Mouse (Mus musculus) kidney, adult 11 months (tissue): ENCODE data around the gene Pigyl.
"Not testable (repeated sequence)": the region's sequence is repeated elsewhere in the genome, so short reads cannot be mapped to it uniquely, and the experiment has no call there.

Source experiments
- DNase-seq: peaks from one replicate; pipeline ENCODE4 v3.0.0; 2022

The Pigyl gene

DNA sequence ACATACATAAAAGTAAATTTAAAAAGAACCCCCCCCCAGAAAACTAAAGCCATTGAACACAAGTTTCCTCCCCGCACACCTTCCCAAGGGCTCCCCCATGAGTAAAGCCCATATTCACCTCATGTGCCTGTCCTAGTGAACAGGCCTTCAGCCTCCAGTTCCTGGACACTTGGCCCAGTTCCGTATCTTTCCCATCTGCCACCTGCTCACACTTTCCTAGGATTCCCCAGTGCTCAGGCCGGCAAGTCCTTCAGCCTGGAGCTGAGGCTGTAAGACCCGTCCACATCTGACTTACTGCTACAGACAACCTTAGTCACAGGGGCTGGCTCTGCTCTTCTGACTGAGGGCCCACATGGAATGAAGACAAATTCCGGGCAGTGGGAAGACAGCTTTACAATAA lies 16.9 kb upstream of the Pigyl start:
- no peak for DNase-seq

DNA sequence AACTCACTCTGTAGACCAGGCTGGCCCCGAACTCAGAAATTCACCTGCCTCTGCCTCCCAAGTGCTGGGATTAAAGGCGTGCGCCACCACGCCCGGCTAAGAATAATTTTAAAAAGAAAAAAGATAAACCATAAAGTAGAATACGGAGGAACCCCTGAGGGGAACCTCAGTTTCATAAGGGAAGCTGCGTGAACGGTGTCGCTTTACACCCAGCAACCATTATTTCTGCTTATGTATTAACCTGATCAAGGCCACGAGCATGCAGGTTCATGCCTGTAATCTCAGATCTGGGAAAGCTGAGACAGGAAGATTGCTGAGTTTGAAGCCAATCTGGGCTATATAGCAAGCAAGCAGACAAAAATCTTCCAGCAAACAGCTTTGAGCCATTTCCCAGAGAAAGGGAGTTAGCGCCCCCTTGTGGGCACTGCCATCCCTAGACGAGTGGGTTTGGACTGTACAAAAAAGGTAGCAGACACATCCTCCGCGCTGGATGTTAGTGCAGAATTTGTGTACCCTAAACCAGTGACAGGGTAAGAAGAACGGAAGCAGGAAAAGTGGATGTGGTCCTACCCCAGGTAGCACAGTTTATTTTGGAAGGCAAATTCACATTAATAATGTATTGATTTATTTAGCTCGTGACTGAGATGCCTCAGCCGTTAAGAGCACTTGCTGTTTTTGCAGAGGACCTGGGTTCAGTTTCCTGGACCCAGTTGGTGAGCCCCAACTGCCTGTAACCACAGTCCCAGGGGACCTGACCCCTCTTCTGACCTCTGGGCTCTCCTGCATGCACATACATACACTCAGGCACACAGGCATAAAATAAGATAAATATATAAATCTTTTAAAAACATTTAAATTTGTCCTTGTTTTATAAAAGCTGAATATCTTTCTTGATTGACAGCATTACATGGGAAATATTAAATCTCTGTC lies 13.3 kb upstream of the Pigyl start:
- peak; percentile 61 for DNase-seq

DNA sequence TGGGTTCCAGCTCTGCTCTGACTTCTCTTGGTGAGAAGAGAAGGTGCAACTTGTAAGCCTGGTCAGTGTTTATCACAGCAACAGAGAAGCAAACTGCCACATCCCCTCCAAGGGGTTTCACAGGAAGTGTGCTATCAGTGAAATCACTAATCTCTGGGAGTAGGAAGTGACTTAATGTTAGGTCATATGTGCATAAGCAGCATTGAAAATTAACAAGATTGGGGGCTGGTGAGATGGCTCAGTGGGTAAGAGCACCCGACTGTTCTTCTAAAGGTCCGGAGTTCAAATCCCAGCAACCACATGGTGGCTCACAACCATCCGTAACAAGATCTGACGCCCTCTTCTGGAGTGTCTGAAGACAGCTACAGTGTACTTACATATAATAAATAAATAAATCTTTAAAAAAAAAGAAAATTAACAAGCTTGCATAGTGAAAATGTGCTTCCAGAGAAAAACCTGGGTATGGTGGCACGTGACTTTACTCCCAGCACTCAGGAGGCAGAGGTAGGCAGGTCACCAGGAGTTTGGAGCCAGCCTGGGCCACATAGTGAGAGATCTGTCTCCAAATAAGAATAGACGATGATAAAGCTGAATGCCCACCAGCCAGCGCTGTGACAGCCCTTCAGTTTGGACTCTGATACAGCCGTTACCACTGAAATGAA lies 12.2 kb upstream of the Pigyl start:
- no peak for DNase-seq

DNA sequence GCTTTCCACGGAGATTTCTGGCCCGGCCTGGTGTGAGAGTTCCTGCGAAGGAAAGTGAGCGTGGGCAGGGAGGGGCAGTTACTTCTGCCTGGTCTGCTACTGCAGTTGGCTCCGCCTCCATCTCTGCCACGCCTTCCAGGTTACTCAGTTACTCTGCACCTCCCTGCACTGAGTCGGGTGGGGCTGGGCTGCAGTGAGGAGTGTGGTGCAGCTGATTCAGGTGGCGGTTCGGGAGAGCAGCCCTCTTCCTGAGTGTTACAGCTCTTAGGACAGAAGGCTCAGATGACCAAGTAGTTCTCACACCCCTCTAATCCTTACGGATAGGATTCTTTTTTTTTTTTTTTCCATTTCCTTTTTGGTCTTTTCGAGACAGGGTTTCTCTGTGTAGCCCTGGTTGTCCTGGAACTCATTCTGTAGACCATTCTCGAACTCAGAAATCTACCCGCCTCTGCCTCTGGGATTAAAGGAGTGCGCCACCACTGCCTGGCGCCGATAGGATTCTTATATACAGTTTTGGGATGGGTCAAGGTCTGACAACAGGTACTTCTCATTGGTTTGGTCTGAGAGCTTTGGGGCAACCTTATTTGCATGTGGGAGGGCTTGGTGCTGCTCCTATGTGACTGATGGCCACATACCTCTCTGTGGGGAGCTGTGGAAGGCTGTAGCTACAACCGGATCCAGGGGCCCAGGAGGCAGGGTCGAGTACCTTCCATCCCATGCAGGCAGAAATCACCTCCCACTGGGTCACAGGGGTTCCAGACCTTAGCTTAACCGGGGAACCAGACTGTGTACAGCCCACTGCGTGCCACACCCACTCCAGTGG lies 7.0 kb upstream of the Pigyl start:
- DNase-seq = peak; percentile 72

DNA sequence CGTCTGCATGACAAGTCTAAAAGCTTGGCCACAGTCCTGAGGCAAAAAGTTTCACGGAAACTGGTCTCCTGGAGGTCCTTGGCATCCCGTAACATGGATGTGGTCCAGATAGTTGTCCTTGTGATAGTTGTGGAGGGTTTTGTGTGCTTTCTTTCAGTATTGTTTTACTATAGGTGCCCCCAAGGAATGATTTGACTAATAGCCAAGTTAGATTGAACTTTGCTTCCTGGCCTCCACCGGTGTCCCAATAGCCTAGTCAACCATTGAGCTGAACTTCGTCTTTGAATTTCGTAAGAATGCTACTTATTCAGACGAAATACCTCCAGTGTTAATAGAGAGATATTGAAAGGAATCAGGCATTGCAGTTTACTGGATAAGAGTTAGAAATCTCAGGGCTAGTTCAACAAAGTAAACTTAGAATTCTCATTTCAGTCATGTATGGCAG lies 6.4 kb upstream of the Pigyl start:
- DNase-seq = not testable (repeated sequence)

DNA sequence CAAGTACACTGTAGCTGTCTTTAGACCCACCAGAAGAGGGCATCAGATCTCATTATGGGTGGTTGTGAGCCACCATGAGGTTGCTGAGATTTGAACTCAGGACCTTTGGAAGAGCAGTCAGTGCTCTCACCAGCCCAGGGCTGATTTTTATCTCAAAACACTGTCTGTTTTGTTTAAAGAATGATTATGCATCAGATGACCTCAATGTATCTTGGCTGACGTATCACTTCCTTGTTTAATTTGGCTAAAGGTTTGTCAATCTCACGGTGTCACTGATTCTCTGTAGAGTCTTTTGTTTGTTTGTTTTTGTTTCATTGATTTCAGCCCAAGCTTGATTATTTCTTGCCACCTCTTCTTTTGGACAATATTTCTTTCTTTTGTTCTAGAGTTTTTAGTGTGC lies 5.7 kb upstream of the Pigyl start:
- no peak for DNase-seq

DNA sequence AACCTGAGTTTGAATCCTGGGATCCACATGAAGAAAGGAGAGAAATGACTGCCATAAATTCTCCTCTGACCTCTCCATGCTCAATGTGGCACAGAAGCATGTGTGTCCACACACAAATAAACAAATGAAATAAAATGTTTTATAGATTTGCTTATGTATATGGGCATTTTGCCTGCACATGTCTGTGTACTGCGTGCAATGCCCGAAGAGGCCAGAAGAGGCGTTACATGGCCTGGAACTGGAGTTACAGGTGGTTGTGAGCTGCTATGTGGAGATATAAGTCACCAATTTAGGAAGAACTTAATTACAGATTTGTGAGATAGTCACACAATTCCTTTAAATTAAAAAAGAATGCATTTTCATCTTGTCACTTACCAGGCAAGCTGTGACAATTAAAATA lies 2.8 kb upstream of the Pigyl start:
- no peak for DNase-seq

DNA sequence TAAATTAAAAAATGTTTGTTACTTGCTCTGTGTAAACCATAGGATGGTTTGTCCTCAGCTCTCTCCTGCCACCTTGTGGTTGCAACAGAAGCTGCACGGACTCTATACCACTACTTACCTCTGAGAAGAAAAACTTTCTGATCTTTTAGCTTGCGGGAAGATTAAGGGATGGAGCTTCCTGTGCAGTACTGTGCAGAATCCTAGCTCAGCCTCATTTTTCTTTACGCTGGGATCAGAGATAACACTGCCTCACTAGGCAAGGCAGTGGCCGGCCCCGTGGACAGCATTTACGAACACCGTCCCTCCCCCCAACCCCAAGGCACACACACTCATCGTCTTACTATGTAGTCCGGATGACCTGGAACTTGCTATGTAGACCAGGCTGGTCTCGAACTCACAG lies 1.0 kb upstream of the Pigyl start:
- DNase-seq = peak; percentile 53

DNA sequence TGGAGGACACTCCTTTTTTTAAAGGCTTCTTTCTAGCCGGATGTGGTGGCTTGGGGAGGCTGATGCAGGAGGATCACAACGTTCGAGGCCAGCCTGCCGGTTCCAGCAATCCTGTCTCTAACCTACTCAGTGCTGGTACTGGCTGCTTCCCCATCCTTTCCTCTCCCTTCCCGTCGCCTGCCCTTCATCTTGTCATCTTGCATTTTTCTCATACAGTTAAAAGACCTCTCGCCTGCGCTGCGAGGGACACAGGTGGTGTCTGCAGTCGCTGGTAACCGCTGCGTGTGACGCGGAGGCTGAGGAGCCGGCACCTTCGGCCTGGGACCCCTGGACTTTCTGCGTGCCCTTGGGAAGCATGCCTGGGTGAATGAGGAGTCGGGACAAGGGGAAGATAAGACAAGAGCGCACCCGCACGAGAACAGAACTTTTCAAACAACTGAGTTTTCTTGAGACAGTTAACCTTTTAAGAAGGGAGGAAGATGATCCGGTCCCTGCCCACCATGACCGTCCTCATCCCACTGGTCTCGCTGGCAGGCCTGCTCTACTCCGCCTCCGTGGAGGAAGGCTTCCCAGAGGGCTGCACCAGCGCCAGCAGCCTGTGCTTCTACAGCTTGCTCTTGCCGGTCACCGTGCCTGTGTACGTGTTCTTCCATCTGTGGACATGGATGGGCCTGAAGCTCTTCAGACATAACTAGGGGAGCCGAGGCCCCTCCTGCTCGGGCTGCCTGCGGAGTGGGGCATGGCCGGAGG lies 1.0 kb downstream of the Pigyl start:
- DNase-seq = no peak

DNA sequence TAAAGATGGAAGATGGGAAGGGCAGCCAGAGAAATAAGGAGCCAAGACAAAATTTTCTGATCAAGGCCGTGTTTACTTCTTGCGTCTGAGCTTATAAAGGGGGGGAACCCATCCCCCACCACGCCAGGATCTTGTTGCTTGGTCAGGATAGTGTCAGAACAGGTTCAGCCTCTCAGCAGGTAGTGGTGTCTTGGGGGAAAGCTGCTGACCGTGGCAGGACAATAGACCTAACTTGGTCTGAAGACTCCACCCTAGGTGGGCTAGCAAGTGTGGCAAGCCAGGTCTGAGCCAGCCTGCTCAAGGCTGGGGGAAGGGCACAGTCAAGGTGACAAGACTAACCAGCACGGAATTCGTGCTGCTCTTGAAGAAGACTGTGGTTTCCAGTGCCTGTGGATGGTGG lies 4.7 kb downstream of the Pigyl start:
- DNase-seq = no peak

DNA sequence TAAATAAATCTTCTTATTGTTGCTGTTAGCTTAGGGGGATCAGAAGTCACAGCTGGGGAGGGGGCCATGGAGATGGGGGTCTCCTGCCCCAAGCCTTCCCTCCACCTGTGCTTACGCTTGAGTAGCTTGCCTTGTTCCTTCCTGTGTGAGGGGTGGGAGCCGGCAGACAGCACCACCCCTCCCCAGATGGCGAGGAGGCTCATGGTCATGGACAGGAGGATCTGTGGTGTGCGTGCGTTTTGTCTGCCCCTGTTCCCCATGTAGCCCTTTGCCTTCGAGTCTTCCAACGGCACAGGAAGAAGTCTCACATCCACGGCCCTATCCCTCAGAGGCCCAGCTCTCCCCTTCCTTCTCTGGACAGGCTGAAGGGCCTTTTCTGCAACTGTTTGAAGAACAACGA lies 5.7 kb downstream of the Pigyl start:
- no peak for DNase-seq

DNA sequence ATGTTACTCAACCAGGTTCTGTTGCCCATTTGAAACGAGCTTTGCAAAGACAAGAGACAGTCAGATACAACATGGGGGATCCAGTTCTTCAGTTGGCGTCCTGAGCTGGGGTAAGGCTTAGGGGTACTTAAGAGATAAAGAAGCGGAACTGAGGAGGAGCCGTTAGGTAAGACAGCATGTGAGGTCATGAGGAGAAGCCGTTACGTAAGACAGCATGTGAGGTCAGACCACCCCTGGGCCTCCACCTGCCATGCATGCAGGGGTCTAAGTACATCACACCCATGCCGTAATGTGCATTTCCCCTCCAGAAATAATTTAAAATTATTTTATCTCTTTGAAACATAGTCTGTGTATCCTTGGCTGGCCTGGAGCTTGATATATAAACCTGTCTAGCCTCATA lies 6.3 kb downstream of the Pigyl start:
- no peak for DNase-seq

DNA sequence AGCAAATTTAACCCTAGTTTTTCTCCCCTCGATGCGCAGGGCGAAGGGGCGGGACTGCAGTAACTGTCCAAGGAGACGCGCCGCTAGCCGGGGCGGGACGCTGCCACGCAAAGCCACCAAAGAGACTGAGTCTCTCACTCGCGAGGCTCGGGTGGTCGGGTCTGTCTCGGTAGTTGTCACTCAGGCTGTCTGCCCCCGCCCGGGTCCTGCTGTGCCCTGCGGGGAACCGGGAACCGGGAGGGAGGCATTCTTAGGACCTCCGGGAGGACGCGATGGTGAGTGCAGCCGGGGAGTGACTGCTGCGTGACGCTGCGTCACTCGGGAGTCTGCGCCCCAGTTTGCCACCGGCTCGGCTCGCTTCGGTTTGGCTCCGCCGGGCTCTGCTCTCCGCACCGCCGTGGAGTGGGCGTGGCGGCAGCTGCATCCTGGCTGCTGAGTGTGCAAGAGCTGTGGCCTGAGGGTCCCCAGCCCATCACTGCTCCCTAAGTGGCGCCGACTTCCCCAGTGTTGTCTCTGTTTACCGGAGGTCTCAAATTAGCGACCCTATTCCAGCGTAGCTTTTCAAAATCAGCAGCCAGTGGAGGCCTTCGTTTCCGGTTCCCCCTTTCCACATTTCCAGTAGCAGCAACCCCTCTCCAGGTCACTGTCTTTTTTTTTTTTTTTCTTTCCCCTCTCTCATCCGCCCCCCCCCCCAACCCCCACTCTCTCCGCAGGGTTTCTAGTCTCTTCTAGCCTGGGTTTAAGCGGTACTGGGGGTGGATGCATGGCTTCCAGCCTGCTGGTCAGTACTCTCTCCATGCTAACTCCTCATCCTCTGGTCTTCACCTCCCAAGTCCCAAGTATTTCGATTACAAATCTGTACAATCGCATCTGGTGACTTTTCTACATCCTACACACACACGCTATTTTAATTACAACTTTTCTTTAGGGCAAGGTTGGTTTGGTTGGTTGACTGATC lies 8.3 kb downstream of the Pigyl start:
- DNase-seq = no peak

DNA sequence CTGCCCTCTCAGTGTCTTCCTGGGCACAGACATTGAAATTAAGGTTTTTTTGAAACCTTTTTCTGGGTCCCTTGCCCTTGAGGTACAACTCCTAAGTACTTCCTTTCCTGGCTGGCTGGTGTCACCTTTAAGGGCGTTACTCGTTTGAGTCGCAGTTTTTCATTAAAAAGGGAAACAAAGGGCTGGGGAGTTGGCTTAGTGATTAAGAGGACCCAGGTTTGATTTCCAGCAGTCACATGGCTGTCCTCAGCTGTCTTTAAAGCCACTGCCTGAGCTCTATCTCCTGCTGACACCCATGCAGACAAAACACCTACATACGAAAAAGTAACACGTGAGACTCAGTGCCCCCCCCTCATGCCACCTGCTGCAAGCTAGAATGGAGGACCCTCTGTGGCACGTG lies 9.3 kb downstream of the Pigyl start:
- no peak for DNase-seq

DNA sequence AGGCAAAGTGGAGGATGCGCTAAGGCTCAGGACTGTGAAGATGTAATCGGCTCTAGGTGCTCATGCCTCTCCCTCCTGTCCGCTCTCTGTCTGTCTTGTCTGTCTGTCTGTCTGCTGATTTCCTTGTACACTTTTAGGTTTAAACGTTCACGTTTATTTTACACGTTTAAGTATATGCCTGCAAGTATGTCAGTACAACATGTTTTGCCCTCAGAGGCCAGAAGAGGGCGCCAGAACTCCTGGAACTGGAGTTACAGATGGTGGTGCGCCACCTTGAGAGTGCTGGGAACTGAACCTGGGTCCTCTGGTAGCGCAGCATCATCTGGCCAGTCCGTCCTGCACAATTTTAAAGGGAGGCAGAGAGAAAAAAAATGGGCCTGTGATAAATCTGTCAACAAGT lies 10.0 kb downstream of the Pigyl start:
- no peak for DNase-seq

DNA sequence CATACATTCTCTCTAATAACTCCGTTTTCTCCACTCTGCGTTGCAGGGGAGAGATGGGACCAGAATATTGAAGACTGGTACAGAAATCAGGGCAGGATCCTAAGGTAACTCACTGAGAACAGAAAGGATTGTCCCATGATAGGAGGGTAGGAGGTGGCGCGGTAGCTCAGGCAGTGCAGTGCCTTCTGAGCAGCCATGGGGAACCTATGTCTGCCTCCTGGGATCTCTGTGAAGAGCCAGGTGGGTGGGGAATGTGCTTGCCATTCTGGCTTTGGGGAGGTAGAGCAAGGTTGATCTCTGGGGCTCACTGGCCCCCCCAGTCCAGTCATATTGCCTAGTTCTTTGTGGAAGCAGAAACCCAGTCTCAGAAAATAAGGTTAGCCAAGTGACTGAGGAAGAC lies 11.1 kb downstream of the Pigyl start:
- DNase-seq = no peak

DNA sequence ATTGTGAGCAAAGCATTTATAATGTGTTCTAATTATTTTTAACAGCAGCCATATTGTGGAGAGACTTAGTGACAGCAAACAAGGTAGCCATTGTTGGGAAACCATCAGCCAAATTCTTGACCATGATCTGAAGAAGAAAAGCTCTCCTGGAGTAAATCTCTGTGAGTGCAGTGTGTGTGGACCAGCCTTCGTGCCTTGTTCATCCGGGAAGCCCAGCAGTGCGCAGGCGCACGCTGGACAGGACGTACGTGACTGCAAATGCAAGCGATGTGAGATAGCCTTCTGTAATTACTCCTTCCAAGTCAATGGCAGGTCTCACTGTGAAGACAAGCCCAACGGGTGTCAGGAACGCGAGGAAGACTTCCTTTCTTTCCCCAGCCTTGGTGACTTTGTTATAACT lies 12.7 kb downstream of the Pigyl start:
- DNase-seq = no peak

DNA sequence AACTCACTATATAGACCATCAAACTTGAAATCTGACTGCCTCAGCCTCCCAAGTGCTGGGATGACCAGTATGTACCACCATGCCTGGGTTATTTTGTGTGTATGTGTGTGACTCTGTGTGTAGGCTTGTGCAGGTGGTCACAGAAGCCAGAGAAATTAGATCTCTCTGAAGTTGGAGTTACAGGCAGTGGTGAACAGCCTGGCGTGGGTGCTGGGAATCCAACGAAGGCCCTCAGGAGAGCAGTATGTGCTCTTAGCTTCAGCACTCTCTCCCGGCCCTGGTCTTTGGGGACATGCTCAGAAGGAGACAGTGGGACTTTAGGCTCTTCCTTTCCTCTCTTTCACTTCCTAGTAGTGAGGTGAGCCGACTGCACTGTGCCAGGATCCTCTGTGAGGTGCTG lies 15.7 kb downstream of the Pigyl start:
- no peak for DNase-seq

DNA sequence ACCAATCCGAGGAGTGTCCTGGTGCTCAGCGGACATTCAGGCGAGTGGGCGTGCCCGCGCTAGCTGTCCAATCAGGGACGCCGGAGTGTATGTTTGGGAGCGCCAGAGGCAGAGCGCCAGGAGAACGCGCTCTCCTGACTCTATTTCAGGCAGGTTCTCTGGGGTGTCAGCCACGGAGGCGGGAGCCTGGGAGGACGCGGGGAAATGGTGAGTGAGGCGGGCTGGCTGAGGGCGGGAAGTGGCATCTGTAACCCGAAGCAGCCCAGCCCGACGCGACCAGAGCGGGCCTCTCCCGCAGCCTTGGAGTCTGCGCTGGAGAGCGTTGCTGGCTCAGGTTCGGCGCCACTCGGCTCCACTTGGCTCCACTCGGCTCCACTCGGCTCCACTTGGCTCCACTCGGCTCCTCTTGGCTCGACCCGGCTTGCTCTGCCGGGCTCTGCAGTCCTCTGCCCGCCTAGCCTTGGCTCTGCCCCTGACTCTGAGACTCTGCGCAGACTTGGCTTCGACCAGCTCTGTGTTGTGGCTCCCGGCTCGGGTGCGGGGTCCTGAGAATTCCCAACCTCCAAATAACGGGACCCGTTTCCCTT lies 31.5 kb downstream of the Pigyl start, which contains the start of gene Zfp872:
TSS of gene Zfp872 (plus strand) at position 66 of the 587 bp plus-strand sequence.
- peak; percentile 9 for DNase-seq

DNA sequence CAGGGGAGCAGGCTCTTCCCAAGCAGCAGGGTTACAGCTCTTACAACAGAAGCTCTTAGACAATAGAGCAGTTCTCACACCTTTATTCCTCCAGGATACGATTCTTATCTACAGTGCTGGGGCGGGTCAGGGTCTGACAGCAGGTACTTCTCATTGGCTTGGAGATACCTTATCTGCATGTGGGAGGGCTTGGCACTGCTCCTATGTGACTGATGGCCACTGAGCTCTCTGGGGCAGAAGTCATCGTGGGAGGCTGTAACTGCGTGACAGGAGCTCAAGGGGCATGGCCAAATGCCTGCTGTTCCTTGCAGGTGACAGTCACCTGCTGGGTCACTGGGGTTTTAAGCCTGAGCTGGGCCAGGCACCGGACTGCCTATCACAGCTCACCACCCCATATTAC lies 39.8 kb downstream of the Pigyl start:
- no peak for DNase-seq
